Mouse (Mus musculus) myocyte (in vitro differentiated cells): ENCODE data around the gene Chd2.

Experiments
- MAX ChIP-seq: IDR thresholded peaks from one replicate; pipeline ENCODE4 v1.6.1; 2011; ENCODE audit warnings: low read depth, mild to moderate bottlenecking, control low read depth
- MYOD1 ChIP-seq, 3 experiments: IDR thresholded peaks; one replicate each; pipeline ENCODE4 v1.6.1; 2011; ENCODE audit warnings: control low read depth in 2 of 3, low read depth in 2 of 3, mild to moderate bottlenecking in 2 of 3, moderate library complexity in 1 of 3; ENCODE audit not compliant: insufficient read length in 2 of 3, control insufficient read depth in 1 of 3
- POLR2A ChIP-seq: IDR thresholded peaks from one replicate; pipeline ENCODE4 v1.6.1; 2011; ENCODE audit warnings: low read depth, mild to moderate bottlenecking, control low read depth, moderate library complexity; ENCODE audit not compliant: insufficient read length
- REST ChIP-seq: IDR thresholded peaks from one replicate; pipeline ENCODE4 v1.6.1; 2011; ENCODE audit warnings: mild to moderate bottlenecking, control low read depth, moderate library complexity; ENCODE audit not compliant: insufficient read depth, insufficient read length
- USF1 ChIP-seq: IDR thresholded peaks from one replicate; pipeline ENCODE4 v1.6.1; 2011; ENCODE audit warnings: low read depth, mild to moderate bottlenecking, control low read depth, moderate library complexity

GRCm38 (mm10) chr7:73530846-73531245 lies 10.8 kb downstream of the Chd2 start:
- TF ChIP-seq MYOD1 (IDR thresholded peaks at IDR 0.05; ENCODE audit: control insufficient read depth in 1 of 3, insufficient read length in 2 of 3, low read depth in 2 of 3) (no peak), USF1 (no peak), POLR2A (no peak), REST (no peak), MAX (no peak)
